Mouse (Mus musculus): ENCODE measurements at regions not wholly inside any gene's neighbourhood (a gene's known extent, or its start where the extent isn't known, plus 50 kb on each side); places are given as distances from the start of the nearest gene placed in this dataset.

- DNase-seq (ENCODE audit: low spot score in 2 of 2): no peak
Measured at GRCm38 (mm10) chr8:89121051-89121450, 77.1 kb upstream of the Sall1 start.

DNA sequence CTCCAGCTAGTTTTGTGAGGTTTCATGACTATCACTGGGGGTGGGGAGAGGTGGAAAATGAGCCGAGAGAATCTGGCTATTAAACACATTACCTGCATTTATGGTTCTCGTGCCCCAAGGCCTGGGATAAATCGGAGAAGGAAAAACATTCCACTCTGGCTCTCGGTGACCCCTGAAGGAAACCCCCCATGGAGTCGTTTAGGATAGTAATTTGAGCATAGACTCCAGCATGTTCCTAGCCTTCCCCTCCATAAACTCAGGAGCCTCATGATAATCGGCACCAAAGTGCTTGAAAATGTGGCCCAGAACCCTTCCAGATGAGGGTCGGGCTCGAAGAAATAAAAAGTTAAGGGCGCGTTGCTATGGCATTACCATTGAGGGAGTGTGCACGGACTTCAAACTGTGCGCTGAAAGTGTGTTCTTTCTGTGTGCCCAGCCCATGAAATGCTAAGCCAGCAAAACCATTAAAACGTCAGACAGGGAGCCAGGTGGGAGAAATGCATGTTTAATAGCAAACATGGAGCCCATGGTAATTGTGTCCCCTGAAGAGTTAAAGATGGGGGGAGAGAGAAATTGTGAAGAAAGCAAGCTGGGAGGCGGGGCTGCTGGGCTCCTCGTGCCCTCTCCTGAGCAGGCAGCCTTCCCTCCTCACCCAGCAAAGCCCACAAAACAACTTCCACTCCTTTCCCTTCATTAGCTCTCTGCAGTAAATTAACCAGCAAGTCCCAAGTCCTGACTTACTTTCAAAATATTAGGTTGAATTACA lies 64.1 kb upstream of the Sall1 start:
- DNase-seq (ENCODE audit: low spot score in 2 of 2): no peak

DNA sequence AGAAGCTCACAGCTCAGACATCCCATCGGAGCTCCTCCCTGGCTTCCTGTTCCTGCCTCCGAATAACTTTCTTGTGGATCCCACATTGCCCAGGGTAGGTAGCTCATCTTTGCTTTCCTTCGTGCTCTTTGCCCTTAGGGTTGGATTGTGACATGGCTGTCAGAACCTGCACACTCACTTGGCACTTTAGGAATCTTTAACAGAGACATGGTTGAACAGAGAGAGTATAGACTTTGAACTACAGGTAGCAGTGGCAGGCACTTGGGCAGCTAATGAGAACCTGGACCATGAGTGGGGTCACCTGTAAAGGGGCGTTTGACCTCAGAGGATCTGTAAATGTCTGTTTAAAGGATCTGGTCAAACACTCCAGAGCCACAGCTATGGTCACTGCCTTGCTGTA lies 62.4 kb upstream of the Sall1 start:
- no peak for DNase-seq (ENCODE audit: low spot score in 2 of 2)

- DNase-seq (ENCODE audit: low spot score in 2 of 2): no peak
Measured at GRCm38 (mm10) chr8:89097396-89097795, 53.4 kb upstream of the Sall1 start.

All from layer of hippocampus, postnatal 10 days (tissue).